Mouse (Mus musculus) adrenal gland, postnatal 14 days (tissue): Measurements from ENCODE around the gene Rufy2. TPM values are rescaled to one million over a fixed set of nuclear protein-coding genes. Genes with fewer than 3 reads are reported as not detected.

Experiments used
- DNase-seq: peaks from one replicate; pipeline ENCODE4 v3.0.0; 2021; ENCODE audit warnings: mixed read lengths
- long read RNA-seq, 2 experiments: library from polyadenylated mRNA; stranded (forward); transcript quantifications; one replicate each; pipeline ENCODE4 v2.0.0; 2021
- total RNA-seq: library from RNA; stranded (reverse); gene quantifications from 2 replicates; pipeline ENCODE4 v1.2.3, GENCODE M21; 2021

Gene Rufy2
- 14.8 and 20.9 TPM in 2 replicates for total RNA-seq
- long read RNA-seq, experiment 1, full-length matches to known transcripts = 3 of 9 reads
- long read RNA-seq, experiment 1, partial matches to known transcripts = 0 of 9 reads
- long read RNA-seq, experiment 1, other reads (novel, unspliced or antisense) = 6 of 9 reads
- long read RNA-seq, experiment 2, full-length matches to known transcripts = 2 of 7 reads
- long read RNA-seq, experiment 2, partial matches to known transcripts = 0 of 7 reads
- long read RNA-seq, experiment 2, other reads (novel, unspliced or antisense) = 5 of 7 reads

DNA sequence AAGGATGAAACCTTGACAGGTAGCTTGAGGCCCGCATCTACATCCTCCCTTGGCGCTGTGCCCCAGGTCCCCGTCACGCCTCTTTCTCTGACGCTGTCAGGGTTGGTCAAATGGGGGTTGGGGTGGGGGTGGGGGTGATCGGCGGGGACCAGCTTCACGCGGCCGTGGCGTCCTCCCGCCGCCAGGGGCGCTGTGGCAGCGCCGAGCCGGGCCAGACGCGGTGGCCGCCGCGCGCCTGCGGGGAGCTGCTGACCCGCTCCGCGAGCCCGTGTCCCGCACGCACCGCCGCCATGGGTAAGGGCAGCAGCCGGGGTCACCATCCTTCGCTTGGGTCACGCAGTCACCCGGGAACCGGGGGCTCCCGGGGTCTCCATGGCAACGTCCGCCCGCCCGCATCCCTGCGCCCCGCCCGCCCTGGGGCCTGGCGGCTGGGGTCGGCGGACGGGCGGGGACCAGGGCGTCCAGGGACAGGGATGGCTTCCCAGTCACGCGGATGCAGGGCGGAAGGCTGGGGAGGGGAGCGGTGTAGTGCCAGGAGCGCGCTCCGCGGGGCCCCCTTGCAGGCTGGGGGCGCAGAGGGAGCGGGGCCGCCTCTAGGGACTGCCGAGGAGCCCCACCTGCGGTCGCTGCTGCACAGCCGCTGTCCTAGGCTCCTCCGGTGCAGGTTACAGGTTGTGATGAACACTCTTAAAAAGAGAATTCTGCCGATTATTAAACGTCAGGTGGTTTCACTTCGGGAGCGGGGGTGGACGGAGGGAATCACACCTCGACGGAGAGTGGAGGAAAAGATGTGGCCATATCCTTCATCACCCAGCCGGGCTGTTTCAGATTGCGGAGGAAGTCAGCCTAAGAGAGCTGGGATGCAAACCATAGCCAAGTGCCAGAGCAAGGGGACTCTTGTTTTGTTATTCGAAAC lies at the start of gene Rufy2:
Rufy2 (plus strand) TSS at position 185 of the 916 bp plus-strand sequence.
- DNase-seq = peak; percentile 93

DNA sequence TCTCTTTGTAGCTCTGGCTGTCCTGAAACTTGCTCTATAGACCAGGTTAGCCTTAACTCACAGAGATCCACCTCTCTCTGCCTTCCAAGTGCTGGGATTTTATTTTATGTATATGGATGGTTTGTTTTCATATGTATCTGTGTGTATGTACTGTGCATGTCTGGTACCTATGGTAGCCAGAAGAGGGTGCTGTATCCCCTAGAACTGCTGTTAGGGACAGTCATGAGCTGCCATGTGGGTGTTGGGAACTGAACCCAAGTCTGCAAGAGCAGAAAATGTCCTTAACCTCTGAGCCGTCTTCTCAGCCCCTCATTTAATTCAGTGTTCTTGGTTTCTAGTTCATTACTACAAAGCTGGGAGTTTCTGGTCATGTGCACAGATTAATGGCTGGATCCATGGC lies 47.6 kb upstream of the Rufy2 start:
- no peak for DNase-seq

DNA sequence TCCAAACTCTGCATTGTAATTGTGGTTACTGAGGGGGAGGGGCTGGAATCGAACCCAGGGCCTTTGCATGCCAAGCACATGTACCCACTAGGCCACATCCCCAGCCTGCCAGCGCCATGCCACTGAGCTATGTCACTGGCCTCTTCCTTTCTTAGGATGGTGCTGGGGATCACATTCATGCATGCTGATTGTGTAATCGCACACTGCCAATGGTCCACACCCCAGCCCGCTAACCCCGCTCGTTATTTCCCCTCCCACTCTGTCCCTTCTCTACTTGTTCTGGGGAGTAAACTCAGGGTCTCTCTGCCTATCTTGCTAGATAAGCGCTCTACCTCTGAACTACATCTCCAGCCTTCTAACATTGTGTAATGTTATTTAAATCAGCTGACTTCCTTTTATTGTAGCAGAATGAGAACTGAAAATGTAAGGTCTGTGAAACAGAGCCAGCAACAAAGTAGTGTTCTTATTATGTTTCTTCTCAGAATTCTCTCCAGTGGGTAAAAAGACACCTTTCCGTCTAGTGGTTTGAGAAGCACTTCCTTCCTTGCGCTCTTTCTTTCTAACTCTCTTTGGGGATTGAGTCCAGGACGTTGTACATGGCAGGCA lies 34.9 kb upstream of the Rufy2 start:
- no peak for DNase-seq

DNA sequence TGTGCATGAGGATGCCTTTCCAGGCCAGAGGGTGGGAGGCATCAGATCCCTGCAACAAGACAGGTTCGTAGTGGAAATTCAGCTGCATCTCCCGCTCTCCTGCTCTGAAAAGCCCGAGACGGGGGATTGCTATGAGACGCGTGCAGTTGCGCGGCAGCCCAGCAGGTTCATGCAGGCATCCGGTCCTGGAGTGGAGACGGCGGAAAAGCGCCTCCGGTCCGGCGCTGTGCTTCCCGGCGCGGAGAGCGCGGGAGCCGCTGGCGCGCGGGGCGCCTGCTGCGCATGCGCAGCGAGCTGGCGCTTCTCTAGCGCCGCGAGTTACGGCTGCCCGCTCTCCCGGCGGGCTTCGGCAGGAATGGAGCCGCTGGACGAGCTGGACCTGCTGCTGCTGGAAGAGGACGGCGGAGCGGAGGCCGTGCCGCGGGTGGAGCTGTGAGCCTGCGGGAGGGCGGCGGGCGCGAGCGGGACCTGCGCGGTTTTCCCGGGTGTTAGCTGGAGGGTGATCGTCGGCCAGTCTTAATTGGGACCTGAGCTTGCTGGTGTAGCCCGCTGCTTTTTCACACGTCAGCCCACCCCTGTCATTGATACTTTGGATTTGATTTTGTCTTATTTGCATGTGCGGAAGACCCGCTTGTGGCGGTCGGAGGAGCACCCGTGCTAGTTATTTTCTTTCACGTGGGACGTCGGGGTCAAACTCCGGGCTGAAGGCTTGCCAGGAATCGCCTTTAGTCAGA lies 33.1 kb upstream of the Rufy2 start, which contains the start of gene Dna2:
Dna2 (plus strand) TSS at position 289 of the 734 bp plus-strand sequence.
- peak; percentile 85 for DNase-seq

DNA sequence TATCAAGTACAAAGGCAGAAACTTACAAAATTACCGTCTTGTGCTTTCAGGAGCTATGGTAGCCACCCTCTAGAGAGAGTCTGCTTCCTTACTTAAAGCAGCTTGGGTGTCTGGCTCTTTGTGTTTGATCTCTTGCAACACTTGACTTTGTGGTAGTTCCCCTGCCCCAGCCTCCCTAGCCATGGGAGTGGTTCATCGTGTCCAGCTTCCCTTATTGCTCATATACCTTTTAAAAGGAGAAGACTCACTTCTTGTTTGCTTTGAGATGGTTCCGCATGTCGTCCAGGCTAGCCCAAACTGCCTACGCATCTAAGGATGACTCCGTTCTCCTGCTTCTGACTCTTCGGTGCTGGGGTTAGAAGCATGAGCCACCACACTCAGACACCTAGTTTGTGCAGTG lies 31.5 kb upstream of the Rufy2 start:
- DNase-seq = no peak

DNA sequence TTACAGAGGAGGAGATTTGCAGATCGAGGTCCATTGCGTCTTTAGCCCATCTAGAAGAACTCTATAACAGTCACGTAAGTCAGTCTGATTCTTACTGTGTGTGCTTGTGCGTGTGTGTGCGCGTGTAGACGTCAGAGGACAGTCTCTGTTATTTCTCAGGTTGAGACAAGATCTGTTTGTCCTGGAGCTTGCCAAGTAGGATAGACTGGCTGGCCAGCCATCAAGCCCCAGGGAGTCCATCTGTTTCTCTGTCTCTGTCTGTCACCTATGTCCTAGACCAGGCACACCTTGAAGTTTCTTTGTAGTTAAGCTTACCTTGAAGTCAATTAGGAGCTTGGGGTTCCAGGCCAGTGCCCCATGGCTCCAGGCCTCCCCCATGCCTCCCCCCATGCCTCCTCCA lies 16.1 kb upstream of the Rufy2 start:
- DNase-seq = no peak

DNA sequence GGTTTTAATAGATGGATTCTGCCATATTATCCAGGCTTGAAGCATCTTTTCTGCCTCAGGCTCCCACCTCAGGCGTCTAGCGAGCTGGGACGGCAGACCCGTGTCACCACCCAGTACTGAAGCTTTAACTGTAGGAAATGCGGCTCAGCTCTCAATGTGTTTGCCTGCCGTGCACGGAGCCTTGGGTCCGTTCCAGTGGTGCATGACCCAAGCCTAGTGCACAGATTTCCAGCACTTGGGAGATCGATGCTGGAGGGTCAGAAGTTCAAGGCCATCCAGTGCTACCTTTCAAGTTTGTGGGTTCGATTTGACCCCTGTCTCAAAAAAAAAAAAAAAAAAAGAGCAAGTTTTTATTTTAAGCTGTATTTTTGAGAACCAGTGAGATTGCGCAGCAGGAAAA lies 14.2 kb upstream of the Rufy2 start:
- DNase-seq = no peak

DNA sequence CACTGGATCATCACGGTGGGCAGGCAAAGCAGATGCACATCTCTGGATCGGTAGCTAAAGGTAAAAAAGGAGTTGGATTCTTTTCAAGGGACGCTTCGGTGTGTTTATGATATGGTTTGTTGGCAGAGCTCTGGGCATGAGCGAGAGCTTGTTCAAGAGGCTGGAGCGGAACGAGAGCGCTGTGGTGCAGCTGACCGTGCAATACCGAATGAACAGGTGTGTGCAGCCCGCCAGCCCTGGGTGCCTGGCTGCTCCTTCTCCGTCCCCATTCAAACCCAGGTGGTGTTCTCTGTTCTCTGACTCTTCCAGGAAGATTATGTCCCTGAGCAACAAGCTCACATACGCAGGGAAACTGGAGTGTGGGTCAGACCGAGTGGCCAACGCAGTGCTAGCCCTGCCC lies 13.7 kb upstream of the Rufy2 start:
- DNase-seq = no peak

DNA sequence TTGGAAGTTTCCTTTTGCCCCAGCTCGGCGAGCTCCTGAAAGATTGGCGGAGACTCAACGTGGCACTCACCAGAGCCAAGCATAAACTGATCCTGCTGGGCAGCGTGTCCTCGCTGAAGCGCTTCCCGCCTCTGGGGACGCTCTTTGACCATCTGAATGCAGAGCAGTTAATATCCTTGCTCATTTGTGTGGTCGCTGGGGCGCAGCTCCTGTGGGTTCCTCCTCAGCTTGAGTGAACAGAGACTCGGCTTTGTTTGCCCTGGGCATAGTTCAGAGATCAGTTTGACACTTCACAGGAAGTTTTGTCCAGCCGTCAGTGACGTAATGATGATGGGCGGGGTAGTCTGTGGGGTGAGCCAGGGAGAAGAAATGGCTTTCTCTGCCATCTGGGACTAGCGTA lies 8.2 kb upstream of the Rufy2 start:
- DNase-seq = no peak

DNA sequence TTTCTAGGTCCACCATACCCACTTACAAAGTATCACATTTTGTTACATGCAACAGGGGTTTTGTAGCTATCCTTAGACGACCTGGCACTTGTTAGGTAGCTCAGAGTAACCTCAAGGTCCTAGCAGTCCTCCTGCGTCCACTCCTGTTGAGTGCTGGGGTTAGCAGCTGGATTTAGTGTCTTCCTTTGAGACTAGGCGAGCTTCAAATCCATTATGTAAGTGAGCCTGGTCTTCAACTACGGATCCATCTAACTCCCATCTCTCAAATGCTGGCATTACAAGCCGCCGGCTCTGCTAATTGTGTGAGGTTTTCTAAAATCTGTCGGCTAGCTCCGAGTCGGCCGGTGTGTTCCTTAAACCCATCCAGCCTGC lies 370 bp upstream of the Rufy2 start:
- no peak for DNase-seq

DNA sequence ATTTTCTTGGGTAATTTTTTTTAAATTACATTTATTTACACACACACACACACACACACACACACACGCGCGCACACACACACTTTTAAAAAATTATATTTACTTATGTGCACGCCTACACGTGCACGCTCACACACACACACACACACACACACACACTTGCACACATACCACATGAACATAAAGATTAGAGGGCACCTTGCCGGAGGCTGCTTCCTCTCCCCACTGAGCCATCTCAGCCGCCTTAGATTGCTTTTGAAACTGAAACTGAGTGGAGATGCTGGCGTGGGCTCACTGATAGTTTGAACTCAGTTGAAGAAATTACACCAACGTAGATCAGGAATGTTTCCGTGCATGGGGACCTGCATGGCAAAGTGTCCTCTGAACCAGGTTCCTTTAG lies 4.0 kb downstream of the Rufy2 start:
- no peak for DNase-seq

DNA sequence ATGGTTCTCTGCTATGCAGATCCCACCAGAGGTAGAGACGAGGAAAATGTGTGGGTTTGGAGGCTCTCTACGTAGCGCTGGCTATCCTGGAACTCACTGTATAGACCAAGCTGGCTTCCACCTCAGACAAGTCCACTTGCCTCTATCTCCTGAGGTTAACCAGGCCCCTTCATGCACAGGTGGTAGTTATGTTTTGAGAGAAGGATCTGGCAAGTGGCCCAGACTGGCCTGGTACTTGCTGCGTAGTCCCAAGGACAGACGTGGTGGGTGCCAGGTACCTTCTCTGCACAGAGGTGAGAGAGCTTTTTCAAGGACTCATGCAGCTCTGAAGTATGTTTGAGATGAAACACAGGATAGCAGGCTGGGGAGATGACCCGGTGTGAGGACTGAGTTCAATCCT lies 4.5 kb downstream of the Rufy2 start:
- DNase-seq = no peak

DNA sequence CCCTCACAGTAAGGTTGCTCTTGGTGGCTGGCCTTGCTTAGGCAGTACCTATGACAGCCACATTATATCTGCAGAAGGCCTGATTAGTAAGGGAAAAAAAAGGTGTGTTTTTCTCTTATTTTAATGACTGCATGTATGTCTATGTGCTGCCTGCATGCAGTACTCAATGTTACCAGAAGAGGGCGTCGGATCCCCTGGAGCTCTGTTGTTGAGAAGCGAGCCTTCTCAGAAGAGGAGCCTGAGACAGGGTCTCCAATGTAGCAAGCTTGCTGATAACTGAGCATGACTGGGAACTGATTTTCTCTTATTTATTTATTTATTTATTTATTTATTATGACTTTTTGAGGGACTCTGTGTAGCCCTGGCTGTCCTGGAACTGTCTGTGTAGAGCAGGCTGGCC lies 7.3 kb downstream of the Rufy2 start:
- peak; percentile 57 for DNase-seq

DNA sequence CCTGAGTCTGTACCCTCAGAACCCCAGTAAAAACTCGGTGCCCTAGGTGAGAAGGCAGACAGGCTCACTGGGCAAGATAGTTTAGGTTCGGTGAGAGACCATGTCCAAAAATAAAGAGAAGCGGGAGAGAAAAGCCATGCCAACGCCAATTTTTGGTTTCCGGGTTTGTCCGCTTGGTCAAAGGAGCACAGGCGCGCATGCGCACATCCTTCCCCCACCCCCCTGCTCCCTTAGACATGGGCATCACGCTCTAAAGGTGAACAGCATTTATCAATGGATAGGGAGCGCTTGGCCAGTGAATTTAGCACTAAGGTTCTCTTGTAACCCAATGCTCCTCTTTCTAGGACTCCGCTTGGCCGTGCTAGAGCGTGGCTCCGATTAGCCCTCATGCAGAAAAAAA lies 10.6 kb downstream of the Rufy2 start:
- no peak for DNase-seq

DNA sequence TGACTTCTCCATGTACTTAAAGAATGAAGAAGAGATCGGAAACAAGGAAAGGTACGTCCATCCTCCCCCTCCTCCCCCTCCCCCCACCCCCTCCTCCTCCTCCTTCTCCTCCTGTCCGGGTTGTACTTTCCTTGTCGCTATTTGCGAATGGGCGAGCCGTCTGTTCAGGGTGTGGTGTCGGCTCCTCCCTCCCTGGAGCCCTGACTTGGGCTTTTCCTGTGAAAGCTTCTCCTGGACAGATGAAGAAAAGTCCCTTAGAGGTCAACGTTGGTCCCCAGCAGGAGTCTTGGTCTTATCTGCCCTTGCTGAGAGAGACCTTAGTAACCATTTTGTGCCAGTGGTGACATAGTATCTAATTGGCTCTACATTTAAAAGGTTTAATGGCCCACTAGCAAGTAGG lies 14.0 kb downstream of the Rufy2 start:
- no peak for DNase-seq

DNA sequence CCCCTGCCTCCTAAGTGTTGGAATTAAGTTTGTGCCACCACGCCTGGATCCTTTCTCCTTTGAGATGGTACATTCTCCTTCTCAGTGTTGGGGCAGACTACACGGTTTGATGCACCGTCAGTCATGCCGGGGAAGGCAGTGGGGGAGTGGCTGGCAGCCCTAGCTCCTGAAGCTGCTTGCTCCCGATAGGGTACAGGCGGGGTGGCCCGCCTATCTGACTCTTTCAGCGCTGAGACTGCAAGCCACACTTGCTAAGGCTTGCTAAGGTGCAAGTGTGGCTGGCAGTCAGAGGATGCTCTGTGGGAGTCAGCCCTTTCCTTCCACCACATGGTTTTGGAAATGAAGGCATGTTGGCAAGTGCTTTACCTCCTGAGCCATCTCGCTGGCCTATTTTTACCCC lies 20.6 kb downstream of the Rufy2 start:
- no peak for DNase-seq

DNA sequence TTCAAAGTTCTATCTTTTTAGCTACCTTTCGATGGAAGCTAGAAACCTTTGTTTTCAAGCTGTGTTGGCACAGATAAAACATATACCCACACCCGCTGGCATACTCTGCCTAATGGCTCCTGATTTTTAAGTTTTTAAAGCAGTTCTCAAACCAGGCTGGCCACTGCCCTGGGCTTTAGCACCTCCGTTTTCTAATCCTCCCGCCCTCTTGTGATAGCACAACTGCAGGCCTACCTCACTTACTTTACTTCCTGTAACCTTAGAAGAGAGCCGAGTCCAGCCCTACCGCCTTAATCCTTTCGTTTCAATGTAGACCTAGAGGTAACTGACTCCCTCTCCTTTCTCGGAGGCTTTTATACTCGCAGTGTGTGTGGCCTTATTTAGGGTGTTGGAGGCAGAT lies 23.2 kb downstream of the Rufy2 start:
- DNase-seq = no peak

DNA sequence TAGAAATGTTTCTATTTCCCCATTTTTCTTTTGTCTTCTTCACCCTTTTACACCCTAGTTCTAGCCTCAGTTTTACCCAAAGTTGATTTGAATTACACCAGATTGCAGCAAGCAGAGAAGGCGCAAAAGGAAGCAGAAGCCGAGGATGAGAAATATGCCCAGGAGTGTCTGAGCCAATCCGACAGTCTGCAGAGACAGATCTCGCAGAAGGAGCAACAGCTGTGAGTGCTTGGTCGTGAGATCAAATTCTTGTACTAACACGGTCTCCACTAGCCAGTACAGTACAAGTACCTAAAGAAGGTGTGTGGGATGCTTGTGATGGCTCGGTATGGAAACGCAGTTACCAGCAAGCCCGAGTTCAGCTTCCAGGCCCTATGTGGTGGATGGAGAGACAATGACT lies 24.5 kb downstream of the Rufy2 start:
- no peak for DNase-seq

DNA sequence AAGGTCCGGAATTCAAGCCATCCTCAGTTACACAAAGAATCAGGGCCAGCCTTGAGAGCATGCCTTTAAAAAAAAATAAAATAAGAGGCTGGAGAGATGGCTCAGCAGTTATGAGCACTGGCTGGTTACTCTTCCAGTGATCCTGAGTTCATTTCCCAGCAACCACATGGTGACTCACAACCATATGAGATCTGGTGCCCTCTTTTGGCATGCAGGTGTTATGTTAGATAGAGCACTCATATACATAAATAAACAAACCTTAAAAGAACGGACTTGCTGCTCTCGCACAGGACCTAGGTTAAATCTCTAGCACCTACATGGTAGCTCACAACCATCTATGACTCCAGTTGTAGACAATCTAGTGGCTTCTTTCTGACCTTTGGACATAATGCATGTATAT lies 28.2 kb downstream of the Rufy2 start:
- no peak for DNase-seq

DNA sequence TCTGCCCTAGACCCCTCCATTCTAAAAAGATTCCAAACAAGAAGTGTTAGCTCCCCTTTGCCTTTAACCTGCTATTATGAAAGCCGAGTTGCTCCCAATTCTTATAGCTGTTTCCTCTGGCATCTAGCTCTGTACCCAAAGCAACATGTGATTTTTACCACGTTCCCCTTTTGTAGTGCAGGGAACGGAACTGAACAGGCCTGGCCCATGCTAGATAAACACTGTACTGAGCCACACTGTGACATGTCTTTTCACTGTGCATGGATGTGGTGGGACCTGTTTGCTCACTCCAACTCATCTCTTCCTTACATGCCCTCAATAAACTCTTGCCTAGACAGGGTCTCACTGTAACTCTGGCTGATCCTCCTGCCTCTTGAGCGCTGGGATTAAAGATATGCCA lies 30.2 kb downstream of the Rufy2 start:
- no peak for DNase-seq

DNA sequence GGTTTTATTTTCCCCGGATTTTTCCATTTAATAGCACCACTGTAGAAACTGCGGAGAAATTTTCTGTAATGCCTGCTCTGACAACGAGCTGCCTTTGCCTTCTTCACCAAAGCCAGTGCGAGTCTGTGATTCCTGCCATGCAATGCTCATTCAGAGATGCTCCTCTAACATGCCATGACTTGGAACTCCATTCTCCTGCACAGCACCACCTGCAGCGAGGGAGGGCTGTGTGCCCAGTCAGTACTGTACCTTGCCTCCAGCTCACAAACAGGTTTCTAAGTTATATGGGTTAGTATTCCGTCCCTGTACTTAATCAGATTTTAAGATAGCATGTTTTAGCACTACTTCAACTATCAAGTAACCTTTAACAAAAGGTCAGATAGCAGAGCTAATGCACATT lies 31.5 kb downstream of the Rufy2 start:
- no peak for DNase-seq

DNA sequence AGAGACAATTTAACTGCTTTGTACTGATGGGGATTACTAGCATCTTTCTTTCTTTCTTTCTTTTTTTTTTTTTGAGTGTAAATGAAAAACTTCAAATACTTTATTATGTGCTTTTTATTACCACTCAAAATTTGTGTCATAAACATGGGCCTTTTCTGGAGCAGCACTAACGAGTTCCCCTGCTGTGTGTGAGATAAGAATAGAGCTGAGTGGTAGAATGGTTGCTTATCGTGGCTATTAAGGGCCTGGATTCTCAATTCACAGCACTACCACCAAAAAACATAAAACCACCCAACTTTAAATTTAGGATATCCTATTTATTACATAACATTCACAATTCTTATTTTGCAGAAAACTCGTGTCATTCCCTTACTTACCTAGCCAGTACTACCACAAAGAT lies 33.5 kb downstream of the Rufy2 start:
- no peak for DNase-seq

DNA sequence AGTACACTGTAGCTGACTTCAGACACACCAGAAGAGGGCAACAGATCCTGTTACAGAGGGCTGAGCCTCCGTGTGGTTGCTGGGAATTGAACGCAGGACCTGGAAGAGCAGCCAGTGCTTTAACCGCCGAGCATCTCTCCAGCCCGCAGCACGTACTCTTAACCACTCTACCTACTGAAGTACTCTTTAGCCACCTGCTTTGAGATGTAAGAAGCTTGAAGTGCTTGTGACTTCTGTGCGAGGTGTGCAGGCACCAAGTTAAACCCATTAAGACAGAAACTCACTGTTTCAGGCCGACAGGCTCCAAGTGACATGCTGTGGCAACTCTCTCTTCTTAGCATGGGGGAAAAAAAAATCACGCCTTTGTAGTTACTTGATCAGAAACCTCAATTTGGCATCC lies 34.1 kb downstream of the Rufy2 start:
- no peak for DNase-seq
